Mouse (Mus musculus) R1 (cell line): ENCODE measurements around the gene Gstm7.

ENCODE experiments used
- DNase-seq: peaks from one replicate; pipeline ENCODE4 v3.0.0-alpha.2; 2018; ENCODE audit warnings: low read depth, low spot score

Gstm7 gene

DNA sequence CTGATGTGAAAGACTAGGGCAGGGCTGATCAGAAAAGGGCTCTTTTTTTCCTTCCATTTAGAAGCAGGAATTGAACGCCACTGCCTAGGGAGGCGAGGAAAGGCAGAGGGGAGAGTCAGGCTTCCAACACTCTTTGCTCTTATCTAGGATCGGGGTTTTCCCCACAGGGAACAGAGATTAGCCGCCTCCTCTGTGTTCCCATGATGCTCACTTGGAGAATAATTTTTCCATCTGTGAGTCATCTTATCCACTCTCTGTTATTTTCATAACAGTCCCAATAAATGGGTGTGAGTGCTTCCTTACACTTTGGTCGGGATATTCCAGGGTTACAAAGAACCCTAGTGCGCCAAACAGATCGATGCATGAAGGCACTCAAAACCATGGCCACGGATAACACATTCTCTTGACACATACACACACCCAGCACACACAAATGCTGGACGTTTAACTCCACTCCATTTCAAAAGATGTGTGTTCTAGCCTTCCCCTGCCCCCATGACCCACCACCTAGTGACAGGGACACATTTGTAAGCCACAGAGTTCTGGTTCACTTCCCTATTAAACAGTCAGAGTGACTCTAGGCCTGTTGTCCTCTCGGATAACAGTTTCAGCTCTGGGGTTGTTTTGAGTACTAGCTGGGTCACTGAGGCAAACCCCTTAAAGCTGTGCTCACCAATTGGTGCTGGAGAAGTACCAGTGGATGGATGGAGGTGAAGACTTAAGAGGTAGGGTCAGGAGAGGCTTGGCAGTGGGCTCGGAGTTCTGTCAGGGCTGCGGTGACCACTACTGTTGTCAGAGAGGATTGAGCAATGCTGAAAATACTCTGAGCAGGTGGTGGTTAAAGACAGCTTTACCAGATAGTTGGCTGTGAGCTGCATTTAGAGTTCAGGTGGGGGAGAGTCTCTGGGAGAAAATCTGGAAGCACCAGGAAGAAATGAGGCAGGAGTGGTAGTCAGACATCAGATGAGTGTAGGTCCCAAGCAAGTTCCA, 53.6 kb downstream of the Gstm7 start:
- DNase-seq, result no peak

DNA sequence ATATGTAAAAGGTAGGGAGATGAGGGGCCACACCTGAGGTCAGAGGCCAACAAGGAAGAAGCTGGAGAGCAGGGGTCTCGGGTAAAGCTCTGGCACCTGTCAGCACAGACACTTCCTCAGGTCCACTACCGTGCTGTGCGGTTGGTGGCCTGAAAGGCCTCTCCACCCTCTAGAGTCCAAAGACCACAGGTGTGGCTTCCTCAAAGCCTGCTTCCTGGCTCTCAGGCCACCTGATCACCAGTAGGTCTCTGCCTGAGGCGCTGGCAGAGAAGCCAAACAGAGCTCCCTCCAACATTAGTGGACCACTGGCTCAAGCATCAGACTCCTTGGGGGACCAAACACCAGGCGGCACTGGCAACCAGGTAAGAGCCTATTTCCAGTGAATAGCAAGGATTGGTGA, 54.6 kb downstream of the Gstm7 start, which contains the start of gene Eps8l3:
Eps8l3 (plus strand) TSS at position 225 of the 400 bp plus-strand sequence.
- no peak for DNase-seq
